Mouse (Mus musculus): Measurements from ENCODE around the gene Dpf1.

Dpf1 gene

DNA sequence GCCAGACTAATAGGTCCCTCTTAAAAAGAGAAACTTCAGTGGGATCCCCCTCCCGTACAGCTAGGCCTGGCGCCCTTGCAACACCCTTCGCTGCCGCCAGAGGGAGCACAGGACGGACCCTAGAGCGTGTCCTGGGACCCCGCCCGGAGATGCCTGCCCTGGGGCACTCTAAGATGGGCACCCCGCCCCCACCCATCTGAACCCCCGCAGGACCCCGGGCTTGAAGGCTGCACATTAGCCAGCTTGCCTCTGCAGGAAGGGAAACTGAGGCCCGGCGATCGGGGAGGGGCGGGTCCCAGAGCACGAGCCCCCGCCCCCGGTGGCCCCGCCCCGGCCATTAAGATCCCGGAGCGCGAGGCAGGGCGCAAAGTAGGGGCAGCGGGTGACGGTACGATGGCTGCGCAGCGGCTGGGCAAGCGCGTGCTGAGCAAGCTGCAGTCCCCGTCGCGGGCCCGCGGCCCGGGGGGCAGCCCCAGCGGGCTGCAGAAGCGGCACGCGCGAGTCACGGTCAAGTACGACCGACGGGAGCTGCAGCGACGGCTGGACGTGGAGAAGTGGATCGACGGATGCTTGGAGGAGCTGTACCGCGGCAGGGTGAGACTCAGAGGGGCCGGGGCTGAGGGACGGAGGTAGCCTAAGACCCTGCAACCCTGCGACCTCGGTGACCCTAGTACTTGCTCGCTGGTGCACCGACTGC lies 14.7 kb upstream of the Dpf1 start, which contains the start of gene Ppp1r14a:
TSS of gene Ppp1r14a (plus strand) at position 367 of the 697 bp plus-strand sequence.
- DNase-seq (ENCODE audit: low spot score), result no peak

DNA sequence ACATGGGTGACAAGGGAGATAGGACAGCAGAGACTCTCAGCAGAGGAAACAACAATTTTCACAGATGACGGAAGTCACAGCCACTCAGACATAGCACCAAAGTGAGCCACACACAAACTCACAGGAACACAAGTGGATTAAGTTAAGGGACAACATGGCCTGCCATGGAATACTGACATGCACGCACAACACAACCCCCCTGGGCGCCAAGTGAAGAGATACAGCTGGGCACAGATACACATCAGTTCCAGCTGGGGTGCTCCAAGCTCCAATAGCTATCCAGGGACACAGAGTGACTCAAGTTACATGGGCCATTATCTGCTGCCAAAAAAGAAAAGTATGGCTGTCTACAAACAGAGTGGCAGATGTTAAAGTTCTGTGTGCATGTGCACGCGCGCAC lies 13.9 kb upstream of the Dpf1 start:
- no peak for DNase-seq (ENCODE audit: low spot score)

DNA sequence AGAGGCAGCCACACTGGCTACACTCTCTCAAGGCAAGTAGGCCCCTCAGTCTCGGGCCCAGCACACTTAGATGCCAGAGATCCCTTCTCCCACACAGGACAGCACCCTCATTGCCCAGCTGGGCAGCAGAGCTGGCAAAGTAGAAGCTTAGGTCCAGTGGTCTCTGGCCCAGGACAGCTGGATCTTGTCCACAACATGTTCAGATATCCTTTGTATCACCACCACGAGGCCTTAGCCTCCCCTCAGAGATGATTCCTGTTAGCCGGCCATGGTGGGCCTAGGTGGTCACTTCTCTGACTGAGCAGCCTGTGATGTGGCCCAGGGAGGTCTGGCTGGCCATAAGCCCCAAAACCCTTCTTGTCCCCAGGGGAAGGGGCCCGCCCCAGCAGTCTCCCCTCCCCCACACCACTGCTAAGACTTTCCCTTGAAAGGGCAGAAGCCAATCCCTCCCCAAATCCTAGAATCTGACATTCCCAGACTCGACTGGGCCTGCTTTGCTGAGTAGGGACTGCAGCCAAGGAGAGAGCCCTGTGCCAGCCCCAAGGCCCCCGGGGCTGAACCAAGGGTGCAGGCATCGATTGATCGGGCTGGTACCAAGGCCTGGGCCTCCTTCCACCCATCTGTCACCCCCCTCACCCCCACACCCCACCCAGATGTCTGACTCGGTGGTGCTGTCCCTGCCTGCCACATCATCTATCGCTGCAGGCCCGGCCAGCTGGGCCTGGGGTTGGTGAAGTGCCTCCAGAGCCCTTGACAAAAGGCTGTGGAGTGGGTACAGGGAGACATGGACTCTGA lies 12.9 kb upstream of the Dpf1 start:
- DNase-seq (ENCODE audit: low spot score), result no peak

DNA sequence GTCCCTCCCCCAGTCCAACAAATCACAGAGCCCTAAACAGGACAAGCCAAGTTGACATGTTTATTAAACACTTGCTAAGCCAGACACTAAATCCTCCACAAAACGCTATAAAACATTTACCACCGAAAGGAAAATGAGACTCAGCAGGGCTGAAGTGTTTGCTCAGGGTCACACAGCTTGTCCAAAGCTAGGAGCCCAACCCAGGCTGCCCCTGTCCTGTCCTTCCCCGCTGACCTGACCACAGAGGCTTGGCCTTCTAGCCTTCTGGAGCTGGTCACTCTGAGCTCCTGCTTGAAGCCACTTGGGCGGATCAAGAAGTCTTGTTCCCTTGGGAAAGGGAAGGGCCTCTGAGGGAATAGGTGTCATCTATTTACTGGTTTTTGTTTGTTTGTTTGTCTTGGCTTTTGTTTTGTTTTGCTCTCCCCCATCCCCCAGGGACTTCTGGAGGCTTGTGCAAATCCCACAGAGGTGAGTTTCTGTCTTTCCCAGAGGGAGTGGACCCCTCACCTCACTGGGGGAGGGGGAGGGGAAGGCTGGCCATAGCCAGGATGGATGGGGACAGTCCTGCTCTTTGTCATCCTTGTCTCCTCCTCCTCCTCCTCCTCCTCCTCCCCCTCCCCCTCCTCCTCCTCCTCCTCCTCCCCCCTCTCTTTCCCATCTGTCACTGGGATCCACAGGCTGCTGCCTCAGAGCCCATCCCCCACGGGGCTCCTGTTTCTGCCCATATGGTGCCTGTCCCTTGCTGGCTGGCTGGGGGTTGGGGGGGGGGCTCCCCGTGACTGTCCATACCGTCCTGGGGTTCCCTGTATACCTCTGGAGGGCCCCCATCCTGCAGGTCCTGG lies 11.9 kb upstream of the Dpf1 start:
- DNase-seq (ENCODE audit: low spot score), result no peak

DNA sequence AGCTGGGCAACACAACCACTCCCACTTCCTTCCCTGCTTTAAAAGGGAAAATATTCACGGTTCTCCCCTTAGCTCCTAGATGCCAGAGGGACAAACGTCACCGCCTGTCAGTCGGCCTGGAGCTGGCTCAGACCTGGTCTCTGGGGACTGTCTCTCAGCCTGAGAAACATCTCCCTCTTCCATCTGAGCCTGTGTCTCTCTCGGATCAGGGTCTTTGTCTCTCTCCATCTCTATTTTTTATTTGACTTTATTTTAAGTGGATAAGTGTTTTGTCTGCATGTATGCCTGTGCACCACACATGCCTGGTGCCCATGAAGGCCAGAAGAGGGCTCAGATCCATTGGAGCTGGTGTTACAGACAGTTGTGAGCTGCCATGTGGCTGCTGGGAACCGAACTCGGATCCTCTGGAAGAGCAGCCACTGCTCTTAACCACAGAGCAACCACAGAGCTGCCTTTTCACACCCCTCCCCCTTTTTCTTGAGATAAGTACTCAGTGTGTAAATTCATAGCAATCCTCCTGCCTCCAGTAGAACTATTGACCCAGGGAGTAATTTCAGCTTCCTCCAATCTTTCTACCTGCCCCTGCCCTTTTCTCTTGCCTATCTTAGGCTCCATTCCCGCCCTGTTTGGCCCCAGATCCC lies 11.2 kb upstream of the Dpf1 start:
- DNase-seq (ENCODE audit: low spot score), result no peak

DNA sequence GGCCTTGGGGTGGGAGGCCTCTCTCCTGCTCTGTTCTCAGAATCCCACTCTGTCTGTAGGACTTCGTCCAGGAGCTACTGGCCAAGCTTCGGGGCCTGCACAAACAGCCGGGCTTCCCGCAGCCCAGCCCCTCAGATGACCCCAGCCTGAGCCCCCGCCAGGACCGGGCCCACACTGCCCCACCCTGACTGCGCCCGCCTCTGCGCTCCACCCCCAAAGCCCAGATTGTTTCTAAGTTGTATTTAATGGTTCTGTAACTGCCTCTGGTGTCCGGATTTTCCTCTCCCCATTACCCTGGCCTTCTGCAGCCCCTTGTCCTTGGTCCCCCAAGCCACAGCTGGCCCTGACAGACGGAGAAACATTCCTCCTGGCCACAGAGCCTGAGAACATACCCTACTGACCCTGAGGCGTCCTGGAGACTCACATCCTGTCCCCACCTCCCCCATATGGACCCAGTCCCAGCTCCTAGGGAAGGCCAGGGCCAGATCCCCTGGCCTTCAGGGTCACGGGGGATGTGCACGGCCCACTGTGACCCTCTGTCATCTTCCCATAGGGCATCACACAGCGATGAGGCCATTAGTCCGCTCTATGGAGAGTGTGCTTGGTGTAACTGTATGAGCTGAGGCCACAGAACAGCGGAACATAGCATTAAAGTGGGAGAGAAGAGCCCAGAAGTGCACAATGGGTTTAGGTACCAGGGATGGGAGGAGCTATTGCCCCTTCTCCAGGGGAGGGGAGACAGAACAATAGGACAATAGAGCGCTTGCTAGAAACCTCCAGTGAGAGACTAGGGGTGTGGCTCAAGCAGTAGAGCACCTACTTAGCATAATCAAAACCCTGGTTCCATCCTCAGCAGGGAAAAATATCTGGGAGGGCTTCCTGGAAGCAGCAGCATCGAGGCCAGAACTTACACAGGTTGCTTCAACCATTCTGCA lies 10.4 kb upstream of the Dpf1 start:
- no peak for DNase-seq (ENCODE audit: low spot score)

DNA sequence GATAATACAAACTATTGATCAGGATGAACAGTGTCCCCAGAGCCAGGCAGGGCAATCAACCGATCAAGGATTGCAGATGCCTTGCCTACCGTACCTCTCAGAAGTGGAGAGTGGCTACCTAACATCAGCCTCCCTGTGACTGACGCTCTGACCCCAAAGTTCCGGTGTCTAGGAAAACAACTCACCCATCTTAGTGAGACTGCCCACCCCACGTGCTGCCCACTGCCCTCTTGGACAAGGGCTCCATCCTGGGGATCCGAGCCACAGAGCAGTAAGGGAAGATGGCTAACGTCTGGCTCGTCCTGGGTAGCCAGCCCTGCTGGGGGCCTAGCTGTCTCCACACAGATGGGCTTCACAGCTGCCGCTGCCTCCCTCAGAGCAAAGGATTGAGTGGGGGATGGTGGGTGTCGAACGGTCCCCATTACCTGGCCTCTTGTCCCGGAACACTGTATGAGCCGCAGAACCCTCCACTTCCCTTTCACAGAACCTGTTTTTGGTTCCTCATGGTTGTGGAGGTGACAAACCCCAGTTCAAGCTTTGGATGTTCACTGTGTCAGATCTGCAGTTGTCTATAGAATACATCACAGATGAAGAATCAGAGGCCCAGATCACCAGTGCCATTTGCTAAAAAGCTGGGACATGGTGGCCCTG lies 9.5 kb upstream of the Dpf1 start:
- no peak for DNase-seq (ENCODE audit: low spot score)

DNA sequence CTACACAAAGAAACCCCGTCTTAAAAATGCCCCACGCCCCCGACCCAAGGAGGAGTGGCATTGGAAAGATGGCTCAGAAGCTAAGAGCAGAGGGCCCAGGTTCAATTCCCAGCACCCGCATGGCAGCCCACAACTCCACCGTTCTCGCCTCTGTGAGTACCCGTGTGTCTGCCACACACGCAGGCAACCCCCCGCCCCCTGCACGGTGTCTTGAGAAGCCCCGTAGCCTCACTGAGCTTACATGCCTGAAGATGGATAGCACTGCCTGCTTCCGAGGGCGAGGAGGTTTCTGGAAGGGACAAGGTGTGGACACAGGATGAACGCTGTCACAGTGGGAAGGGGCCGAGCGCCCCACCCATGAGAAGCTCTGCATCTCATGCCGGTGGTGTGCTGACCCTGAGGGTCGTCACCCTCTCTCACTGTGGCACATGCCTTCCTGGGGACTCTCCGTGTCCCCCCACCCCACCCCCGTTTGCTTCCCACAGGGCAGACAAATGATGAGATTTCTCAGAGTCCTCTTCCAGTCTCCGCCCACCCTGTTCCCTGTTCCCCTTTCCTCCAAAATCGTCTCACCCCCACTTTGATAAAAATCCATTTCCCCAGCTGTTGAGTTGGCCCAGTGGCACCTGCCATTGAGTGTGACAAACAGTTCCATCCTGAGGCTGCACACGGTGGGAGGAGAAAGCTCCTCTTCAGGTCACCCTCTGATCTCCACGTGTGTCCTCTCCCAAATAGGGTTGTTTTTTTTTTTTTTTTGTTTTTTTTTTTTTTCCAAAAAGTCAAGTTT lies 7.7 kb upstream of the Dpf1 start:
- DNase-seq (ENCODE audit: low spot score), result no peak

DNA sequence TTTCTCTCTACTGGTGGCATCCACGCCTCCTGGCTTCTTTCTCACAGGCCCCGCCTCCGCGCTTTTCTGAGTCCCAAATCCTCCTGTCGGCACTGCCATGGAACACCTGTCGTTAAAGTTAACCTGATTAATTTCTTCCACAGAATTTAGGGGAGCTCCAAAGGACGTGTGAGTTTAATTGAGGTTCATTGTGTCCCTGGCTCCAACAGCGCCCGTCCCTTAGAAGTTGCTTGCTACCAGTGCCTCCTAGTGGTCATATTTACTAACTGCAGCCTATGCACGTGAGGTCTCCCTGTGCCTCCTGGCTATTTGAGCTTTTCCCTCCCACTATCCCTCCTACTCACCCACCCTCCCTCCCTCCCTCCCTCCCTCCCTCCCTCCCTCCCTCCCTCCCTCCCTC lies 6.8 kb upstream of the Dpf1 start:
- DNase-seq (ENCODE audit: low spot score), result no peak

DNA sequence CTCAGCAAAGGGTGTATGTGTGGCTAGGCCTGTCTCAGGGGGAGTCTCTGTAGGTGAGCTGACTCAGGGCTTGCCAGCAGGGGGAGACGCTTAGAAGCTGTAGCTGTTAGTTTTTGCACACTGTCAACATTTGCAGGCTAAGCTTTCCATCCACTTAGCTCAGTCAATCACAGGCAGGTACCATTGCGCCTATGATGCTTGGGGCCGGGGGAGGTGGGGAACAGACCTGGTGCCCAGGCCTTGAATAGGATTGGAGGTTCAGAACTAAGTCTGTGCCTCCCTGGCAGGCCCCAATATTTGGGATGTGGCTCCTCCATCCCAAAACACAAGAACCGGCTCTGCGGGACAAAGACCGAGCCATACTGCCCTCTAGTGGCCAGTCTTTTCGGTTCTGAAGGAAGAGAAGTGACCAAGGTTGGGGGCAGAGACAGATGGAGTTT lies 2.6 kb upstream of the Dpf1 start:
- DNase-seq (ENCODE audit: low spot score), result no peak

DNA sequence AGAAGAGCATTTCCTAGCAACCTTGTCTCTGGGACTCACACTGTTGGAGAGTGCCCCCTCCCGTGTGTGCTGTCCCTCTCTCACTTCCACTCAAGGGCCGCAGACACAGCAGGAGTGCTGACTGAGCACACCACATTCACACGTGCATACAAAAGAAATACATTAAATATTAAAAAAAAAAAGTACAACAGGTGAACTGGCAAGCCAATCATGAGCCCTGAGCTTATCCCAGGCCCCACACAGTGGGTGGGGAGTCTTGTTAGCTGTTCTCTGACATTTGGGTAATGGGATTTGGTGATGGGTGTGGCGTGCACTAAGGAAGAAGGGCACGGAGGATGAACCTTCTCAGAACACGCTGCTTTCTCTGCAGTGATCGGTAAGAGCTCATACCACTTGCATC lies 1.1 kb upstream of the Dpf1 start:
- no peak for DNase-seq (ENCODE audit: low spot score)

DNA sequence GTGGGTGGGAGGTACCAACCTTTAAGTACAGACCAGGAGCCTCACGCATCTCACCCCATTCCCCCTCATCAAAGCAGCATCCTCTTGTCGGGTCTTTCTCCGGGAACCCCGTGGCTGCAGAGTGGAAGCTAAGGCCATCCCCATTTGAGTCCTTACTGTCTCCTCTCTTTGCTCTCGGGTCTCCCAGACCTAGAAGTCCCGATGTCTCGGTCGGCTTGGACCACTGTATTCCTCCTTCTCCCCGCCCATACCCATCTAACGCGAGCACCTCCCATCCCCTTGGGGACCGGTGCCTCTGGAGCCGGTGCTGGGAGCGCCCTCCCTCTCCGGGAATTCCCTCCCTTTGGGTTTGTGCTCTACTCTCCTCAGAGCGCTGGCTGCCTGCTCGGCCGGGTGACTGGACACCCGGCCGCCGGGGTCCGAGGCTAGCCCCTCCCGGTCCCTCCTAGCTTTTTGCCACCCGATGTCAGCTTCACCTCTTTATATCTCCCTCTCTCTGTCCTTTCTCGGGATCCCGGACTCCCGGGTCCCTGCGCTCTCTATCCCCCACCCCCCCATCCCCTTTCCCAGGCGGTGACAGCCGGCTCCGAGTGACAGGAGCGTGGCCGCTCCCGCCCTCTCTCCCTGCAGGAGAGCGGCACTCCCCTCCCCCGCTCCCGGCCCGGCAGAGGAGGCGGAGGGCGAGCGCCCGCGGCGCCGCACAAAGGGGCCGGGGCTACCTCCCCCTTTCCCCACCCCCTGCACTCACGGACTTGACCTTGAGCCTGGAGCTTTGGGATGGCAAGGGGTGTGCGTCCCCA lies 912 bp downstream of the Dpf1 start:
- DNase-seq (ENCODE audit: low spot score), result no peak

DNA sequence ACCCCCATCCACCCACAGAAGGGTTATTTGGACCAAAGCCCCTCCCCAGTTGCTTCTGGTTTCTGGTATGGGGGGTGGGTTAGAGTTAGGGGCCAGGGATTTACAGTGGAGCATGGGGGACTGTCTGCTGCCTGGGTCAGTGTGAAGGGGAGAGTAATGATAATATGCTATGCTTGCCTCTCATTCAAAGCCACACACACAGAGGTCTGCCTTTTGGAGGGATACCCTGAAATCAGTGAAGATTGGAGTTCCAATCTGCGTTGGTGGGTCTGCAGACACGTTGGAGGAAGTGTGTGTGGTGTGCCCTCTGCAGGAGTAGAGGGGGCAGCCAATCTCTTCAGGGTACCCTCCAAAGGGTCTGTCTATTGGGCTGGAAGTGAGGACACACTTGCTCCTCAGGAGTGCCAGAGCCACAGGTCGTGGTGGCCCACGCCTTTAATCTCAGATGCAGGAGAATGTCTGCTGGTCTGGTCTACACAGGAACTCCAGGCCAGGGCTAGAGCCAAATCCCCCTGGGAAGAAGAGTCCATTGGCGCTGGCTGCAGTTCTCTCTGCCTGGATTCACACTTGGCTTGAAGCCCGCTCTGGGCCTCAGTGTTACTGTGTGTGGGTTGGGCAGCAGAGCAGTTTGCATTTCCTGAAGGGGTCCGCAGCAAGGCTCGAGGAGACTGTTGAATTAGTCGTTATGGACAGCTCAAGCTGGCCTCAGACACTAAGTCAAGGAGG lies 1.7 kb downstream of the Dpf1 start:
- DNase-seq (ENCODE audit: low spot score), result no peak

DNA sequence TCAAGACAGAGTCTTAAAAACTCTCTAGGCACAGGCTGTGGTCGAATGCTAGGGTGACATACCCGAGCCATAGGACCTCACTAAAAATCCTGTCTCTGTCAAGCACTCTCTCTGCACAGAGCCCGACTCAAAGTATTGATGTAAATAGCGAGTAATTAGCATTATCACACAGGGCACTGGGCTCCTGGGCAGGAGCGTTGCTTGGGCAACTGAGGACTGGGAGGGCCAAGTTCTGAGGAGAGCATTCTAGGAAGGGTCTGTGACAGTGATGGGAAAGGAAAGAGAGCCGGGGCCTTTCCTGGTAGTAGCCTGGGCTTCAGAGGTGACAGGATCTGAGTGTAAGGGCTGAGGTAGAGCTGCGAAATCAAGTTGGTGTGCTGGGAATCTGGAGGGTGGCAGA lies 2.4 kb downstream of the Dpf1 start:
- no peak for DNase-seq (ENCODE audit: low spot score)

DNA sequence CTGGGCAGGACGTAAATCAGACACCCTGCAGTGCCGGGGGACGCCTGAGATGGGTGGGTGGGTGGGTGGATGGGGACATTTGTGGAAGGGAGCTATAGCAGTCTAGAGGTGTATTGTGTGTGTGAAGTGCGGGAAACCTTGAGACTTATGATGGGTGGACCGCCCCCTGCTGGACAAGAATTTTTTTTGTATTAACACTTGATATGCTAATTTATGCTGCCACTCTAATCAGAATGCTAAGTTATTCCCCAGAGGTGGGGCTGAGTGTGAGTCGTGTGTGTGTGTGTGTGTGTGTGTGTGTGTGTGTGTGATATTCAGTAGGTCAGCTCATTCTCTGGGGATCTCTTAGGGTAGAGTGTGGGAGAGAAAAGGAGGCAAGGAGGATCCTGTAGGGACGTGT lies 2.9 kb downstream of the Dpf1 start:
- DNase-seq (ENCODE audit: low spot score), result no peak

DNA sequence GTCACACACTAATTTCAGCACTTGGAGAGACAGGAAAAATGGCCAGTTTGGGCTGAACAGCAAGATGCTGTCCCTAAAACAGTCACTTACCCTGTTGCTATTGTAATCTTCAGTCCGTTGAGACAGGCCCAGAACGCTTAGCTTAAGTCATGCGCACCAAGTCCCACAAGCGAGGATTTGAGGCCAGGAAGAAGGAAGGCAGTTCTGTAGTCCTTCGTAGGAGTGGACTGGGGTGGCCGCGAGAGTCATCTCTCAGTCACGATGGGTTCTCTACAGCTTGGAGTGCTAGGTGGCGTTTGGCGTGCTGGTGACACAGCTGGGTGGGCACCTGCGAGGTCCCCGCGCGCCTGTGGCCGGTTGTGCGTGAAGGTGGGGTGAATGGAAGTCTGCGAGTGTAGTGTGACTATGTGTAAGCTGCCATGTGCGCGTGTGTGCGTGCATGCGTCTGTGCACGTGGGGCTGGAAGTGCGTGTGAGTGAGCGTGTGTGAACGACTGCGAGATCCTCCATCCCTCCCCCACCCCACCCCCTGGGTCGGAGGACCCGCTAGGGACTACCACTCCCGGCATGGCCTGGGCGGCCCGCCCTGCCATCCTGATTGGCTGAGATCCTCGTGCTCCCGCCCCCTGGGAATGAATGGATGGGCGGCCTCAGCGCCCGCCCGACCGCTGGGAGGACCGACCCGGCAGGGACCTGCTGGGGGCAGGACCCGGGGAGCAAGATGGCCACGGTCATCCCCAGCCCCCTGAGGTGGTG lies 3.8 kb downstream of the Dpf1 start:
- DNase-seq (ENCODE audit: low spot score), result peak; percentile 88

DNA sequence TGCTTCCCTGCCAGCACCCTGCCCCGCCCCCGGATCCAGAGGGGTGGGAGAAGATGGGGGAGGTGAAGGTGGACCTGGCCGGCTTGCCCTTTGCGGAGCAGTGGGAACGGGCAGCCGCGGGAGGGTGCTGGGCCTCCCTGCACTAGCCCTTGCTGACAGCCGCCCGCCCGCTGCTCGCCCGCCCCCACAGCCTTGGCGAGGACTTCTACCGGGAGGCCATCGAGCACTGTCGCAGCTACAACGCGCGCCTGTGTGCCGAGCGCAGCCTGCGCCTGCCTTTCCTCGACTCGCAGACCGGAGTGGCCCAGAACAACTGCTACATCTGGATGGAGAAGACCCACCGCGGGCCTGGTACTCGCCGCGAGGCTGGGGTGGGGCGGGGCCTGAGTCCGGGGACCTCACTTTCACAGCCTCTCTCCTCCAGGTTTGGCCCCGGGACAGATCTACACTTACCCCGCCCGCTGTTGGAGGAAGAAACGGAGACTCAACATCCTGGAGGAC lies 5.5 kb downstream of the Dpf1 start:
- no peak for DNase-seq (ENCODE audit: low spot score)
